Mouse (Mus musculus): ENCODE measurements around the gene Noa1. TPM values are rescaled to one million over a fixed set of nuclear protein-coding genes. Genes with fewer than 3 reads are reported as not detected.

Gene Noa1
- total RNA-seq, 2 experiments from 2014 or later: 4.4 to 6.6 TPM

DNA sequence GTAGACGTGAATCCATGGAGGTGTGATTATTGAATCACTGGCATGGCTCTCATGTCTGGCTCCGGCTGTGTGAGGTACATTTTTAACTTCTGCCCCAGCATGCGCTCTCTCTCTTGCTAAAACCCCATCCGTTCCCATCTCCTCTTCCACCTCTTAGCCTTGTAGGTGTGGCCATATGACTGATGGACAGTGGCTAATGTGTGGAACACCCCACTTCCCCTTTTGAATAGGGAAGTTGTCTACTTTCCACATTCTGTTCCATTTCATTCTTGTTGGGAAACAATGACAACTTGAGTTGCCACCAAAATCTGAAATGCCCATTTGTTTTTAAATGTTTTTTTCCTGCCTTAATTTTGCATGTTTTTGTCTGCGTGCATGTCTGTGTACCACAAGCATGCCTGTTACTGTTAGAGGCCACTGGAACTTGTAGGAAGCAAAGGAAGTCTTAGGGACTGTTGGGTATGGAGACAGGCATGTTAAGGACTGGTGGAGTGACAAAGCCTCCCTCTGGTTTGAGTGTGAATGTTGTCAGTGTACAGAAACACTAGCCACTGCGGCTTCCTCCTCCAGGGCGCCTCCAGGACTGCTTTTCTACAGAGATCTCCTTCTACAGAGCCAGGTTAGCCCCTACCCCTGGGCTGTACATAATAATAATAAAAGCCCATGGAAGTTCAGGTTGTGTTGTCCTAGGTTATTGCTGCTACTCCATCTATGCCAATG, 16.9 kb downstream of the Noa1 start:
- no peak for ATAC-seq (replicated peaks; ENCODE audit: low FRiP score, poor library complexity, severe bottlenecking)

DNA sequence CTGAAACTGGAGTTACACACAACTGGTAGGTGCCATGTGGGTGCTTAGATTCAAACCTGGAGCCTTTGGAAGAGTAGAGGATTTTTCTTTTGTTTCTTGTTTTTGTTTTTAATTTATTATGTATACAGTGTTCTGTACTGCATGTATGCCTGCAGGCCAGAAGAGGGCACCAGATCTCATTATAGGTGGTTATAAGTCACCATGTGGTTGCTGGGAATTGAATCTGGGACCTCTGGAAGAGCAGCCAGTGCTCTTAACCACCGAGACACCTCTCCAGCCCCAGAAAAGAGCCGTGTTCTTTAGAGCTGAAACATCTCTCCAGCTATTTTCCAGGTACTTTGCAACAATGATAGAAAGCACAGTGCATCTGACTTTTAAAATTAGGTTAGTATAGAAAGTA, 19.3 kb downstream of the Noa1 start:
- ATAC-seq (replicated peaks; ENCODE audit: low FRiP score, poor library complexity, severe bottlenecking): no peak

DNA sequence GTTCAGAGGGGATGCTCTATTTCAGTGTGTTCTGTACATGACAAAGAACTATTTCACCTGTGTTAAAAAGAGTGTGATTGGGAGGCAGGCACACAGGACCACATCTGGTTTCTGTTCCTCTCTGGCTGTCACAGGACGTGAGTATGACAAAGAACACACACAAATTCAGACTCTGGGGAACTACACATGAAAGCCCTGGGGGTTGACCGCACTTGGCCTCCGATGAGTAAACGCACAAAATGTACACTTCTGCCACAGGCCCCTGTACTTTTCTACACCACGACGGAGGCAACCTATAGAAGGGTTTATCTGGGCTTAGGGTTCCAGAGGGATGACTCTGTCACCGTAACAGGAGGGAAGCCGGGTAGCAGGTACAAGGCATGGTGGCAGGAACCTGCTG, 20.2 kb downstream of the Noa1 start:
- ATAC-seq (replicated peaks; ENCODE audit: low FRiP score, poor library complexity, severe bottlenecking): no peak

DNA sequence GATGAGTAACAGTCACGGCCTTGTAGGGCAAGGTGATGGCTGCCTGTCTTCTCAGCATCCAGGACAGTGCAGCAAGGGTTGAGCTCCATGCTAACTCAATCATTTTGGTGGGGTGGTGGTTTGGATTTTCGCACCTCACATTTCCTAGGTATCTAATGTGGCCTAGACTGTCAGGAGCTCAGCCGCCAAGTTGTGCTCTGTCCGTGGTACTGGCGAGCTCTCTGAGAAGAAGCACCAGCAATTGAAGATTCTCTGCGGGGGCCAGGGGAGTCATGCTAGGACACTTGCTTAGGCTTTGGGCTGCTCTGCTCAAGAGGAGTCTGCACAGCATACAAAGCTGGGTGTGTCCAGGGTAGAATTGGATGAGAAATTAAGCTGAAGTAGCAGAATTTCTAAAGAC, 22.0 kb downstream of the Noa1 start:
- no peak for ATAC-seq (replicated peaks; ENCODE audit: low FRiP score, poor library complexity, severe bottlenecking)

DNA sequence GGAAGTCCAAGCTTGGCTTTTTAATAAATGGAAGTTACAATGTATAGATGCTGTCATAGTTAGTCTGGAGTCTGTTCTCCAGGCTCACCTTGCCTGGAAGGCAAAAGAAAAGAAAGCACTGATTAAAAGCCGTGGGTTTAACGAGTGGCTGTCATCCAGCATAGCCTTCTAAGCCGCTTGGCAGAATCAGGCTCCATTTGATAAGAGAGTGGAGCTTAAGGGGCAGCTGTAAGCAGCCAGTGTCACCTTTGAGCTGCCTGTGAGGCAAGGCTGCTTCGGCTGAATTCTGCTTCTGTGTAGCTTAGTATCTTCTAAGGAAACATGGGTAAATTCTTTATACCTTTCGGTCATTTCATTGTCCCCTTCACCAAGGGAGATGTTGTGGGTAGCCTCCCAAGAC, 23.0 kb downstream of the Noa1 start:
- ATAC-seq (replicated peaks; ENCODE audit: low FRiP score, poor library complexity, severe bottlenecking): no peak

DNA sequence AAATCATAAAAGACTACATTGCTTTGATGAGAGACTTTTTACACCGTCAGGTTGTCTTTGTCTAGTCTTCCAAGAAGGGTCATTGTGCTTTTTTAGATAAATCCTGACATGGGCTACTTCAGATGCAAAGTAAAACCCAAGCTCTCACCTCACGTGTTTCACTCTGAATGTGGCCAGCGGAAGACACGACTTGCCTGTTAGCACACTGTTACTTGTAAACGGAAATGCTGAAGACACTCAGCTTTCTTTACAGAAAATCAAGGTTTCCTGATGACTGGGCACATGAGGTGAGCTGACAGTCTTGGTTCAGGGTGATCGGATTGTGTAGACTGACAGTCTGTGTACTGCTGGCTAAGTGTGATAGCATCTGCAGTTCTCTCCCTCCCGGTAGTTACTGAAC, 24.2 kb downstream of the Noa1 start:
- no peak for ATAC-seq (replicated peaks; ENCODE audit: low FRiP score, poor library complexity, severe bottlenecking)

DNA sequence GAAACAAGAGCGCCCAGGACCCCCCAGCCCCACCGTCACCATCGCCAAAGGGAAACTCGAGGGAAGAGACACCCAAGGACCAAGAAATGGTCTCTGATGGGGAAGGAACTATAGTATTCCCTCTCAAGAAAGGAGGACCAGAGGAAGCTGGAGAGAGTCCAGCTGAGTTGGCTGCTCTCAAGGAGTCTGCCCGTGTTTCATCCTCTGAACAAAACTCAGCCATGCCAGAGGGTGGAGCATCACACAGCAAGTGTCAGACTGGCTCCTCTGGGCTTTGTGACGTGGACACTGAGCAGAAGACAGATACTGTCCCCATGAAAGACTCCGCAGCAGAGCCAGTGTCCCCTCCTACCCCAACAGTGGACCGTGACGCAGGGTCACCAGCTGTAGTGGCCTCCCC, 27.6 kb downstream of the Noa1 start:
- ATAC-seq (replicated peaks; ENCODE audit: low FRiP score, poor library complexity, severe bottlenecking): no peak

DNA sequence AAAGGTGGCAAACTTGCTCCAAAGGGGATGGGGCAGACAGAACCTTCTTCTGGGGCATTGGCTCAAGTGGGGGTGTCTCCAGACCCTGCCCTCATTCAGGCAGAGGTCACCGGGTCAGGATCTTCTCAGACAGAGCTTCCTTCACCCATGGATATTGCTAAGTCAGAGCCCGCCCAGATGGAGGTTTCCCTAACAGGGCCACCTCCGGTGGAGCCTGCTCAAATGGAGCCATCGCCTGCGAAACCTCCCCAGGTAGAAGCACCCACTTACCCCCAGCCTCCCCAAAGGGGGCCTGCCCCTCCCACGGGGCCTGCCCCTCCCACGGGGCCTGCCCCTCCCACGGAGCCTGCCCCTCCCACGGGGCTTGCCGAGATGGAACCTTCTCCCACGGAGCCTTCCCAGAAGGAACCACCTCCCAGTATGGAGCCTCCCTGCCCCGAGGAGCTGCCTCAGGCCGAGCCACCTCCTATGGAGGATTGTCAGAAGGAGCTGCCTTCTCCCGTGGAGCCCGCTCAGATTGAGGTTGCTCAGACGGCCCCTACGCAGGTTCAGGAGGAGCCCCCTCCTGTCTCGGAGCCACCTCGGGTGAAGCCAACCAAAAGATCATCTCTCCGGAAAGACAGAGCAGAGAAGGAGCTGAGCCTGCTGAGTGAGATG, 28.2 kb downstream of the Noa1 start:
- ATAC-seq (replicated peaks; ENCODE audit: low FRiP score, poor library complexity, severe bottlenecking): no peak

DNA sequence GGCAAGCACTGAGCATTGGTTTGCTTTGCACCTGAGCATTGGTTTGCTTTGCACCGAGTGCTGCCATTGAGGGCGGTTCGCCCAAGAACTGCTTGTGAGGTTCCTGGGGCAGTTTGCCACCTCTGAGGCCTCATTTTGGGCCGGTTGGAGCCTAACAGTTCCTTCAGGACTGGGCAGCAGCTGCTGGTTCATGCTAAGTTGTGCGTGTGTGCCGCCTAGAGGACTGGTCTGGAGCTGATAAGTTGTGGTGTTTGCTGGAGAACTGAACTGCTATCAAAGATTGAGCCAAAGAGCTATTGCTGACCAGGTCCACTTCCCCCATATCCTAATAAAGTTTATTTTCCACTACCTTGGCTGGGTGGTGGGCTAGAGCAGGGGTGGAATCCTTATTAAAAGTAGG, 32.7 kb downstream of the Noa1 start:
- ATAC-seq (replicated peaks; ENCODE audit: low FRiP score, poor library complexity, severe bottlenecking): no peak

DNA sequence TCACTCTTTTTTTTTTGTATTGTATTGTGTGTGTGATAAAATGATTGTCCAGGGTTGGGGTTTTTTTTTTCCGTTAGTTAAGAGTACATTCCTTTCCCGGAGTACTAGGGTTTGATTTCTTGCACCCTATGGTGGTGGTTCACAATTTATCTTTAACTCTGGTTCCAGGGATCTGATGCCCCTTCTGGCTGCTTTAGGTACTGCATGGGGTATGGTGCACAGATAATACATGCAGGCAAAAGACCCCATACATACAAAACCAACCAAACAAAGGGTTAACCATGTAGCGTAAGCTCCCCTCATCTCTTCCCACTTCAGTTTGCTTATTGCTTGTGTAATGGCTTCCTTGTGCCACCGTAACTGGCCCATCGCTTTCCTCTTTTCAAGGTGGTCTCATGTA, 33.9 kb downstream of the Noa1 start:
- peak; percentile 68 for ATAC-seq (replicated peaks; ENCODE audit: low FRiP score, poor library complexity, severe bottlenecking)

DNA sequence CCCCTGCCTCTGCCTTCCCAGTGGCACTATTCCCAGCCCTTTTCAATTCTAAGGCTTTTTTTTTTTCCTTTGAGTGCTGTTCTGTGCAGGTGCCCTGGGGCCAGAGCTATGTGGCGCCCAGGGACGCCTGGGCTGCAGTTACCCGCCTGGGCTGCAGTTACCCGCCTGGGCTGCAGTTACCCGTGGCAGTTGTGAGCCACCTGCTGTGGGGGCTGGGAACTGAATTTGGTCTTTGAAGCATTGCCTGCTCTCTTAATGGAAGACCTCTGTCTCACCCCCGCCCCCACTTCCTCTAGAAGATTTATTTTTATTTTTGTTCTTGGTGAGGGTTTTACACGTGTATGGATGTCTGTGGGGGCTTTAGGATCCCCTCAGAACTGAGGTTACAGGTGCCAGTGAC, 36.7 kb downstream of the Noa1 start:
- ATAC-seq (replicated peaks; ENCODE audit: low FRiP score, poor library complexity, severe bottlenecking): no peak

DNA sequence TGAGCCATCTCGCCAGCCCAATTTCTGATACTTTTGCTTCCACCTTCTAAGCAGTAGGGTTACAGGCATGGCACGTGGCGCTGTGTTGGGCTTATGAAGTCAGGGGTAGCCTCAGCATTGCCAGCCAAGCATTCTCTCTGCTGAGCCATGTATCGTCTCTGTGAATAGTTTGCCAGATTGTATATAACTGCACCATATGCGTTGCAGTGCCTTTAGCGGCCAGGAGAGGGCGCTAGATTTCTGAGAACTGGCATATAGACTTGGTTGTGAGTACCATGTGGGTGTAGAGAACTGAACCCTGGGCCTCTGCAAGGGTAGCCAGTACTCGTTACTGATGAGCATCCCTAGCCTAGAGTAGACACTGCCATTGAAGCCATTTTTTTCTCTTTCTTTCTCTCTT, 40.5 kb downstream of the Noa1 start:
- no peak for ATAC-seq (replicated peaks; ENCODE audit: low FRiP score, poor library complexity, severe bottlenecking)

DNA sequence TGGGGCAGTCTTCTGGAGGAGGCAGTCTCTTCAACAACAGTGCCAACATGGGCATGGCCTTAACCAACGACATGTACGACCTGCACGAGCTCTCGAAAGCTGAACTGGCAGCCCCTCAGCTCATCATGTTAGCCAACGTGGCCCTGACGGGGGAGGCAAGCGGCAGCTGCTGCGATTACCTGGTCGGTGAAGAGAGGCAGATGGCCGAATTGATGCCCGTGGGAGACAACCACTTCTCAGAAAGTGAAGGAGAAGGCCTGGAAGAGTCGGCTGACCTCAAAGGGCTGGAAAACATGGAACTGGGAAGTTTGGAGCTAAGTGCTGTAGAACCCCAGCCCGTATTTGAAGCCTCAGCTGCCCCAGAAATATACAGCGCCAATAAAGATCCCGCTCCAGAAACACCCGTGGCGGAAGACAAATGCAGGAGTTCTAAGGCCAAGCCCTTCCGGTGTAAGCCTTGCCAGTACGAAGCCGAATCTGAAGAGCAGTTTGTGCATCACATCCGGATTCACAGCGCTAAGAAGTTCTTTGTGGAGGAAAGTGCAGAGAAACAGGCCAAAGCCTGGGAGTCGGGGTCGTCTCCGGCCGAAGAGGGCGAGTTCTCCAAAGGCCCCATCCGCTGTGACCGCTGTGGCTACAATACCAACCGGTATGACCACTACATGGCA, 41.8 kb downstream of the Noa1 start:
- ATAC-seq (replicated peaks; ENCODE audit: low FRiP score, poor library complexity, severe bottlenecking): no peak

DNA sequence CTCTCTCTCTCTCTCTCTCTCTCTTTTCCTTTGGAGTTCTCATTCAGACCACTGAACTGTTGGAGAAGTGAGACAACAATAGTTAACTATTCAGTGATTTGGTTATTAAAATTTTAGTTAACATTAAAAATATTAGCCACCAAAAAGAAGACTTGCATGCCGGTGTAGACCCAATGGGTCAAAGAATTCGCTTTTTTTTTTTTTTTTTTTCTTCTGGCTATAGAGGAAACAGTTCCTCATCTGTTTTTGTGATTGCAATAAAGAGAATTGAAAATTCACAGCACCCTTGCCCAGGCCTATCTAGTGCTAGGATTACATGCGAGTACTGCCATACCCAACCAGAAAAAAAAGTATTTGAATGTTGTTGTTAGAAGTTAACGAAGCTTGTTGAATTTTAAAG, 42.4 kb downstream of the Noa1 start:
- ATAC-seq (replicated peaks; ENCODE audit: low FRiP score, poor library complexity, severe bottlenecking): no peak

DNA sequence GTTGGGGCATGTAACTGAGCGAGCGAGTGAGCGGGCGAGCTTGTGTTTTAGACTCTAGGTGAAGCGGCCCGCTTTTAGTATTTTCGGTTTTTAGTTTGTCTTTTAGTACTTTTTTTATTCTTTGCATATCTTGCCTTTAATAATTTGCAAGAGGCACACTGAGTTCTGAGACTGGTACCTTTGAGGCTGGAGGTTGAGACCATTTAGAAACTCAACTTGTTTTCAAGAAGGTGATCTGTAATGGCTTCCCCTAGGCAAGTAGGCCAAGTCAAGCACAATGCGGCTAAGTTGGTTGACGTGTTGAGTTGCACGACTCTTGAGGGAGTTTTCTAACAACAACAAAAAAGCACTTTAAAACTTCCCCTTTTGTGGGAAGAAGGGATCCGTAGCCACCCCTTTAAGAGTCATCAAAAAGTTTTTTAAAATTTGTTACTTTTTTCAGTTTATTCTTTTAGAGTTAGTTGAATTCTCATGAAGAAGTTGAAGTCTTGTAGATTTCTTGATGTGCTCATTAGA, 42.9 kb downstream of the Noa1 start:
- ATAC-seq (replicated peaks; ENCODE audit: low FRiP score, poor library complexity, severe bottlenecking): no peak

DNA sequence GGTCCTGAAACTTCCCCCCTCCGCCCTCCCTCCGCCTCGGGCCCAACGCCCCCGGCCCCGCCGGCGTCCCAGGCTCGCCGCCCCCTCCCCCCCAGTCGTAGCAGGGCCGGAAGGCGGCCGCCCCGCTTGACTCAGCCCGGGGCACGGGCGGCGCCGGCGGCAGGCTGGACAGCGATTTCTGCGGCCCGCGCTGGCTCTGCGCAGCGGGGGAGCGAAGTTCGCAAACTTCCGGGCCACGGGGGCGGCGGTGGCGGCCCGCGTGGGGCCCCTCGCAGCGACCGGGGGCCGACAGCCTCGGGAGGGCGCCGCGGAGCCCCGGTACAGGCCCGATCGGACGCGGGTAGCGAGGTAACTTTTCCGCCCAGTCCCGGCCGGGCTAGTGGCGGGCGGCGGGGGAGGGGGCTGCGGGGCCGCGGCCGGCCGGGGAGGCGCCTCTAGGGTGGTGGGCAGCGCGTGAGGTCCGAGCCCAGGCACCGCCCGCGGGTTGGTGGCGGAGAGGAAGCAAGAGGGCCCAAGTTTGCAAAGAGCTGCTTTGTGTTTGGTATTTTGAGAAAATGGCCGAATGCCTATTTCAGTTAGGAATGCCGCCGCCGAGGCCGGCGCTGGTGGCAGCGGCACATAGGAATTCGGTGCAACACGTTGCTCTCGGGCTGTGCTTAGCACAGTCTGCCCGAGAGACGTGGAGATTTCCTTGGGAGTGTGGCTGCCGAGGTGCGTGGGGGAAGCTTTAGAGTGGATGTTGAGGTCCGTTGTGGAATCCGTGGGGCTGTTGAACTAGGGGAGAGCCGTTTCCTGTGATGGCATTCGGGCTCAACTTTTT, 43.6 kb downstream of the Noa1 start:
- peak; percentile 55 for ATAC-seq (replicated peaks; ENCODE audit: low FRiP score, poor library complexity, severe bottlenecking)

DNA sequence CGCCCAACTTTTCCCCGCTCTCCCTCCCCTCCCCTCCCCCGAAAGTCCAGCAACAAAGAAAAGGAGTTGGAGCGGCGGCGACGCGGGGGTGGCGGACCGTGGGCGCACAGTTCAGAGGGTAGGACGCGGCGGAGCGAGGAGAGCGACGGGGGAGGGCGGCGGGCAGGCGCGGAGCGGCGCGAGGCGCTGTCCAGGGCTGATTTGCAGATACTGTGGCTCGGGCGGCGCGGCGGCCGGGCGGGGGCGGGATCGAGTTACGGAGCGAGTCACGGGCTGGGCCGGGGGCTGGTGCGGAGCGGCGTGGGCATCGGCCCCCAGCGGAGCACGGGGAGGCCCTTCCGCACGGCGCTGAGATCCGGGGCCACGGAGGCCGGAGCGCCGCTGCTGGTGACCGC, 44.2 kb downstream of the Noa1 start:
- ATAC-seq (replicated peaks; ENCODE audit: low FRiP score, poor library complexity, severe bottlenecking): peak; percentile 77

DNA sequence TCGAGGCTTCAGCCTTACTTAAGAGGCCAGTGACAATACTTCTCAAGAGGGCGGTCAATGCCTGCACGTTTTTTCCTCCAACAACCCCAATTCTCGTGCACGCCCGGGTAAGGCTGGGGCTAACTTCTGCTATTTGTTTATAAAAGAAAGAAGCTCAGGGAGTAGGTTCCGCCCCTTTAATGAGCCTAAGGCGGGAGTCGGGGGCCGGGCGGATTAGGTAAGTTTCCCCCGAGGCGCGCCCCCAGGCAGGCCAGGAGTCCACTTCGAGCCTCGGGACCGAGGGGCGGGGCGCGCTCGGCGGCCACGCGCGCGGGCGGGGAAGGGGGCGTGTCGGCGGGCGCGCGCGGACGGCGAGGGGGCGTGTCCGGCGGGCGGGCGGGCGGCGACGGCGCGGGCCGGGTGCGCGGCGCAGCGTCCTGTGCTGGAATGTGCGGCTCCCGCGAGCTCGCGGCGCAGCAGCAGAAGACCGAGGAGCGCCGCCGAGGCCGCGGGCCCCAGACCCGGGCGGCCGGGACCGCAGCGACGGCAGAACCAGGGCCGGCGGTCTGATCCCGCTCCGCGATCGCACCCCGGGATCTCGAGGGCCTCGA, 44.7 kb downstream of the Noa1 start, which contains the start of gene Rest:
Gene Rest, plus strand, starts transcription at position 411 of the 590 bp plus-strand sequence.
- peak; percentile 66 for ATAC-seq (replicated peaks; ENCODE audit: low FRiP score, poor library complexity, severe bottlenecking)

DNA sequence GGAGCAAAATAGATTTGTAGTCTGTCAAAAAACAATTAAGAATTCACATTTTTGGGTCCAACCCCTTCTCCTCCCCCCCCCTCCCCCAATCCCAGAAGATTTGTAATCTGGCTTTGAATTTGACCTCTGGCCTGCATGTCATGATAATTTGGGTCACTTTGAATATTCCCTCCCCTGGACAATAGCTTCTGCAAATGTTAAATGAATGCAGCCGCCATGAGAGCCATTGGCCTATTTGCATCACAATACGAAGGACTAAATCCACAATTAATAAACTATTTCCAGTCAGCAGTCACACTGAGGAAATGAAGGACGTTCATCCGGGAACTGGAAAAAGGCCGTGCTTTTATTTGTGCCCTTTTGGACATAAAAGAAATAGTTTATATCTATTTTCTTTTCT, 47.8 kb downstream of the Noa1 start:
- ATAC-seq (replicated peaks; ENCODE audit: low FRiP score, poor library complexity, severe bottlenecking): no peak

DNA sequence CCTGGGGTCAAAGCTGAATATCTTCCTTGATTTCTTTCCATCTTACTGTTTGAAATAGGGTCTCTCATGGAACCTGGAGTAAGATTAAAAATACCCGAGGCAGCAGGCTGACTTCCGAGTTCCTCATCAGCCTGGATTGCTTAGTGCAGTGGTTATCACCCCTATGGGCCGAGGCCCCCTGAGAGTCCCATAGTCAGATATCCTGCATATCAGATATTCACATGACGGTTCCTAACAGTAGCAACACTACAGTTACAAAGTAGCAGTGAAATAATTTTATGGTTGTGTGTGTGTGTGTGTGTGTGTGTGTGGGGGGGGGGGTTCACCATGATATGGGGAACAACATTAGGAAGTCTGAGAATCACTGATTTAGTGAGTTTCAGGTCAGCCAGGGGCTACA, 48.7 kb downstream of the Noa1 start:
- ATAC-seq (replicated peaks; ENCODE audit: low FRiP score, poor library complexity, severe bottlenecking): no peak
